Mouse (Mus musculus): ENCODE results near the gene Olfr1018. TPM values are rescaled to one million over a fixed set of nuclear protein-coding genes. Genes with fewer than 3 reads are reported as not detected.

The Olfr1018 gene
- not detected in 2 replicates for polyA plus RNA-seq (2021; fragmentation: Nextera tagmentation)
- long read RNA-seq, experiment 1: 0 reads
- long read RNA-seq, experiment 2: 0 reads

DNA sequence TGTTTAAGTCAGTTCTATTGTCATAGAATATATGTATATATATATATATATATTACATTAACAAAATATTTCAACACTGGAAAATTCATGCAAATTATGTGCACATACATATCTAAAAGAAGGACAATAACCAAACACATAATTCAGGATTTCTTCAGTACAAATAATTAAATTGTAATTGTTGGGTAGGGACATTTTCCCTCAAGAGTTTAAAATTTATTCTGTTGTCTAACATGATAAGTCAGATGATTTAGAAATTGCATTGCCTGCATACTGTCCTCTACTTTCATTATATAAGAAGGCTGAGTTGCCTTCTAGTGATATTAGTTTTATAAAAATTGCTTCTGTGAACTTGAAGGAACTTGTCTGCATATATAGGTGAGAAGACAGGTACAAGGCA, at the start of gene Olfr1018:
Olfr1018 (plus strand) TSS at position 301 of the 400 bp plus-strand sequence.

GRCm38 (mm10) chr2:85772413-85772812, 45.9 kb upstream of the Olfr1018 start, which contains the start of gene Olfr1014:
Gene Olfr1014, plus strand, starts transcription at chr2:85772713.

GRCm38 (mm10) chr2:85781717-85782116, 36.6 kb upstream of the Olfr1018 start, which contains the start of gene Olfr1015:
Gene Olfr1015, plus strand, starts transcription at chr2:85782017.

DNA sequence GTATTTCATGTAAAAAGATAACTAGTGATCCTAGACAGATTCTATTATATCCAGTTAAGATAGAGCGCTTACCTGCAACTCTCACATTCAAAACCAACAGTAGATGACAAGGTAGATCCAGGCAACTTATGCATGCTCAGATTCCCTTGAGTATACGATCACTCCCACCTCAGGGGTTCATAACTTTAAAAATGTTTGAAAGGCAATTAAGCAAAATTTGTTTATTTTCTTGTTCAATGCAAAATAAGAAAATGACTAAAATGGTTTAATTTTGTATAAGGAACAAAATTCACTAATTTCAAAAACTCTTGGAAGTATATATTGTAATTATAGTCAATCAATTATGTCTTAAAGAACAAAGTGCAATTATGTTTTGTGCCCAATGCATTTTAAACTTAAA, 15.8 kb upstream of the Olfr1018 start, which contains the start of gene Olfr1016:
Olfr1016 (minus strand) TSS at position 101 of the 400 bp plus-strand sequence.

GRCm38 (mm10) chr2:85845383-85845782, 27.1 kb downstream of the Olfr1018 start, which contains the start of gene Olfr1019:
Gene Olfr1019, minus strand, starts transcription at chr2:85845483.

DNA sequence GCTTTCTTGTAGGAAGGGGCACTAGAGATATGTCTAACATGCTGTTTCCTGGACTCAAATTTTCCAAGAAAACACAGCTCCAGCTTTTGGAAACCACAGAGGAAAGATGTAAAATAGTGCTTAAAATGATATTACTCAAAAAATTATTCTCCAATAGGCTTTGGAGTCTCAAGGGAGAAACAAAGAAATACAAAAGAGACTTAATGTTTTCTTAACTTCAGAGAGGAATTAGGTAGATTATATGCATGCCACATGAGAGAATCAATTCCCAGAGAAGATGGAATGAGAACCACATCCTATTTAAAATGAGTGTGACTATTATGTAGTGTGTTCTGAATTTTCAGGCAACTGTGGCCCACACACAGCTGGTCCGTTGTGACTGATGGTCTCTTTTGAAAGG, 28.5 kb downstream of the Olfr1018 start, which contains the start of gene Olfr1020:
Olfr1020 (plus strand) TSS at position 301 of the 400 bp plus-strand sequence.

GRCm38 (mm10) chr2:85868294-85868693, 50.0 kb downstream of the Olfr1018 start, which contains the start of gene Olfr1022:
Gene Olfr1022, plus strand, starts transcription at chr2:85868594.

Other genes with a start within 250 kb of the Olfr1018 start
- gene Olfr996, start 239.3 kb upstream of the Olfr1018 start, polyA plus RNA-seq (2021; fragmentation: Nextera tagmentation): not detected in 2 replicates
- not detected in 2 replicates for gene Olfr998, start 229.5 kb upstream of the Olfr1018 start, polyA plus RNA-seq (2021; fragmentation: Nextera tagmentation)
- not detected in 2 replicates for gene Olfr1000, start 206.6 kb upstream of the Olfr1018 start, polyA plus RNA-seq (2021; fragmentation: Nextera tagmentation)
- gene Olfr1002, start 167.8 kb upstream of the Olfr1018 start, polyA plus RNA-seq (2021; fragmentation: Nextera tagmentation): not detected in 2 replicates
- gene Olfr154, start 154.0 kb upstream of the Olfr1018 start, polyA plus RNA-seq (2021; fragmentation: Nextera tagmentation): not detected in 2 replicates
- not detected in 2 replicates for gene Olfr1006, start 139.7 kb upstream of the Olfr1018 start, polyA plus RNA-seq (2021; fragmentation: Nextera tagmentation)
- gene Olfr1008, start 129.0 kb upstream of the Olfr1018 start, polyA plus RNA-seq (2021; fragmentation: Nextera tagmentation): not detected in 2 replicates
- gene Olfr1009, start 103.1 kb upstream of the Olfr1018 start, polyA plus RNA-seq (2021; fragmentation: Nextera tagmentation): not detected in 2 replicates
- not detected in 2 replicates for gene Olfr1012, start 55.7 kb upstream of the Olfr1018 start, polyA plus RNA-seq (2021; fragmentation: Nextera tagmentation)
- not detected in 2 replicates for gene Olfr1013, start 51.4 kb upstream of the Olfr1018 start, polyA plus RNA-seq (2021; fragmentation: Nextera tagmentation)
- not detected in 2 replicates for gene Olfr1014, start 45.8 kb upstream of the Olfr1018 start, polyA plus RNA-seq (2021; fragmentation: Nextera tagmentation)
- gene Olfr1015, start 36.5 kb upstream of the Olfr1018 start, polyA plus RNA-seq (2021; fragmentation: Nextera tagmentation): not detected in 2 replicates
- gene Olfr1016, start 15.9 kb upstream of the Olfr1018 start, polyA plus RNA-seq (2021; fragmentation: Nextera tagmentation): not detected in 2 replicates
- not detected in 2 replicates for gene Olfr1019, start 27.0 kb downstream of the Olfr1018 start, polyA plus RNA-seq (2021; fragmentation: Nextera tagmentation)
- gene Olfr1020, start 28.6 kb downstream of the Olfr1018 start, polyA plus RNA-seq (2021; fragmentation: Nextera tagmentation): not detected in 2 replicates
- not detected in 2 replicates for gene Olfr1022, start 50.1 kb downstream of the Olfr1018 start, polyA plus RNA-seq (2021; fragmentation: Nextera tagmentation)
- gene Olfr1023, start 67.2 kb downstream of the Olfr1018 start, polyA plus RNA-seq (2021; fragmentation: Nextera tagmentation): not detected in 2 replicates
- gene Olfr1024, start 86.6 kb downstream of the Olfr1018 start, polyA plus RNA-seq (2021; fragmentation: Nextera tagmentation): not detected in 2 replicates
- gene Olfr1025-ps1, start 96.7 kb downstream of the Olfr1018 start, polyA plus RNA-seq (2021; fragmentation: Nextera tagmentation): not detected in 2 replicates
- gene Olfr1026, start 103.1 kb downstream of the Olfr1018 start, polyA plus RNA-seq (2021; fragmentation: Nextera tagmentation): not detected in 2 replicates
- gene Olfr1028, start 132.0 kb downstream of the Olfr1018 start, polyA plus RNA-seq (2021; fragmentation: Nextera tagmentation): not detected in 2 replicates
- not detected in 2 replicates for gene Olfr1029, start 155.4 kb downstream of the Olfr1018 start, polyA plus RNA-seq (2021; fragmentation: Nextera tagmentation)
- gene Olfr1030, start 160.8 kb downstream of the Olfr1018 start, polyA plus RNA-seq (2021; fragmentation: Nextera tagmentation): not detected in 2 replicates
- not detected in 2 replicates for gene Olfr1031, start 171.8 kb downstream of the Olfr1018 start, polyA plus RNA-seq (2021; fragmentation: Nextera tagmentation)
- gene Olfr1032, start 187.1 kb downstream of the Olfr1018 start, polyA plus RNA-seq (2021; fragmentation: Nextera tagmentation): not detected in 2 replicates
- gene Olfr1033, start 202.2 kb downstream of the Olfr1018 start, polyA plus RNA-seq (2021; fragmentation: Nextera tagmentation): not detected in 2 replicates
- gene Olfr1034, start 227.4 kb downstream of the Olfr1018 start, polyA plus RNA-seq (2021; fragmentation: Nextera tagmentation): not detected in 2 replicates

All from left cerebral cortex, adult 6 months (tissue).